Mouse (Mus musculus) liver, adult 2 months (tissue): ENCODE measurements around the gene Vmac.

Experiments
- CTCF ChIP-seq: fragments of 200-500 bp; IDR thresholded peaks from 2 replicates; pipeline ENCODE4 v1.5.1; 2011; ENCODE audit warnings: low read depth, low read length, control low read depth
- POLR2A ChIP-seq: fragments of 200-500 bp; IDR thresholded peaks from 2 replicates; pipeline ENCODE4 v1.6.1; 2011; ENCODE audit warnings: low read length, control low read depth; ENCODE audit not compliant: insufficient read depth; ENCODE audit errors: extremely low read depth

DNA sequence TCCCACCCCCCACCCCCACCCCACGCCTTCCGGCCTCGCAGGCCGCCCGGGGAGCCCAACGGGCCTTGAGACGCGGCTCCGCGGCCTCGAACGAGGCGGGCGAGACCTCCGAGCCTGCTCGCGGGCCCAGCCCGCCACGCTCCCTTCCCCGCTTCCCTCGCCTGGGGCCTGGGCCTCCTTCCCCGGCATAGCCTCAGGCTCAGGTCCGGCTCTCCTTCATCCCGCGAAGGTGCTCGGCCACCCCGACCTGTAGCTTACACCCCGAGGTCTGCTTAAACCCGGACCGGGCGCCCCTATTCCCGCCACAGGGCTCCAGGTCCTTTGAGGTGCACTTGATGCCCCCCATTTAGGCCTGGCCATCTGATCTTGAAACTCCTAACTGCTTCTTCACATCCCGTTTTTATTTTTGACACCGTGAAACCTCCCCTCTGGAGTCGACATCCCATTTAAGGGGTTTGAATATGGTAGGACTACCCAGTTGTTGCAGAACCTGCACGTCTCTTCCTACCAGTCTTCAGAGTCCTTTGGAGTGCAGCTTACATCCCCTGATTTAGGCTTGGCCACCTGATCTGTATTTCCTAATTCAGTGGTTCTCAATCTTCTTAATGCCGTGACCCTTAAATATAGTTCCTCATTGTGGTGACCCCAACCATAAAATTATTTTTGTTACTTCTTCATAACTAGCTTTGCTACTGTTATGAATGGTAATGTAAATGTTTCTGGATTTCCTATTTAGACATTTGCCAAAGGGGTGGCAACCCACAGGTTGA lies 44.0 kb downstream of the Vmac start:
- TF ChIP-seq POLR2A (no peak), CTCF (no peak)
